Mouse (Mus musculus) left cerebral cortex, adult 11 months (tissue): ENCODE results near the gene Ccdc148.
A peak's percentile ranks its signal among the peaks of the same experiment; 100 is the strongest.

Source experiments
- DNase-seq: peaks from one replicate; pipeline ENCODE4 v3.0.0; 2022; ENCODE audit warnings: low spot score

The Ccdc148 gene

GRCm38 (mm10) chr2:59049686-59050085 is 110.8 kb downstream of the Ccdc148 start:
- no peak for DNase-seq

GRCm38 (mm10) chr2:59048775-59049451 is 111.6 kb downstream of the Ccdc148 start:
- no peak for DNase-seq

DNA sequence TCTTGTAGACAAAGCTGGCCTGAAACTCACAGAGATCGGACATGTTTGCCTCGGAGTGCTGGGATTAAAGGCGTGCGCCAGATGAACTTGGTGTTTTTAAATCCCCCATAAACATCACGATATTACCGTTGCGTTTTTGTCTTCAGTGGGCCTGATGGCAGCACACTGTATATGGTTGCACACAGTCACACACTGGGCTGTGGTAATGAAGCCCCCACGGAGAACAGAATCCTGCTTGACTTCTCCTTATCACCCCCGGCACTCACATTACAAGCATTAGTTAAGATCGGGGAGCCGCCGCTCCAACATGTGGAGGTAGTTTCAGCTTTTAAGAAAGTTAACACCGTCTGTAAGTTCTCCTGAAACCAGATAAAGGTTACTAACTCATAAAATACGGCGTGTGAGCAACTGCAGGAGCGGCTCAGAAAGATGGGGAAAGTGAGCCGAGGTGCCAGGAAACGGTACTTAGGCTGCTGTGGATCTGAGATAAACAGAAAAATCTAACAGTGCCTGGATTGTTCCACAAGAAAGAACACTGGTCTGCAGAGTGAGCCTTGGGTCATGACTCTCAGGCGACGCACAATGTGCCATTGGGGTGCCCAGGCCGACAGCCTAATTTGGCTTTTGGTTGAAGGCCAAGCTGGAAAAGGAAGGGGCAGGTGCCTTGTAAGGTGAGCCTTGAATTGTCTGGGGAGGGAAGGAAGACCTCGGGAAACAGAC is 117.0 kb downstream of the Ccdc148 start:
- DNase-seq = no peak

- DNase-seq = no peak
These were observed 117.9 kb downstream of the Ccdc148 start for GRCm38 (mm10) chr2:59042616-59043015.

- DNase-seq = no peak
These were observed 124.0 kb downstream of the Ccdc148 start for GRCm38 (mm10) chr2:59036433-59036832.

DNA sequence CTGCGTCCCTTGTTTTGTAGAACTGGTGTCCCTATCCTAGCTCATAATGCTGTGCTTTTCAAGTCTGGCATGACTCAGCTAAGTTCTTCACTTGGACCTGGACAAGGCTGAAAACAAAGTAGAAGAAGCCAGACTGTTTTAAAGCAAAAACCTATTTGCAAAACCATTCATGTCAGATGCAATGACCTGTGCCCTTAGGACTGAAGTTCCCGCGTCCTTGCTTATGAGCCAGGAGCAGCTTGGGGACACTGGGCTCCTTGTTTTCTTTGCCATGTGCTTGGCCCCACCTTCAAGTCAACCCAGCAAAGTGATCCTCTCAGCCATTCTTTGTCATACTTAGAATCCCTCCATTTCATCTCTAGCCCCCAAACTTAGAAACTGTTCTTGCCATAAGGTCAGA is 125.3 kb downstream of the Ccdc148 start:
- no peak for DNase-seq

- no peak for DNase-seq
These were observed 126.2 kb downstream of the Ccdc148 start for GRCm38 (mm10) chr2:59034281-59034680.

DNA sequence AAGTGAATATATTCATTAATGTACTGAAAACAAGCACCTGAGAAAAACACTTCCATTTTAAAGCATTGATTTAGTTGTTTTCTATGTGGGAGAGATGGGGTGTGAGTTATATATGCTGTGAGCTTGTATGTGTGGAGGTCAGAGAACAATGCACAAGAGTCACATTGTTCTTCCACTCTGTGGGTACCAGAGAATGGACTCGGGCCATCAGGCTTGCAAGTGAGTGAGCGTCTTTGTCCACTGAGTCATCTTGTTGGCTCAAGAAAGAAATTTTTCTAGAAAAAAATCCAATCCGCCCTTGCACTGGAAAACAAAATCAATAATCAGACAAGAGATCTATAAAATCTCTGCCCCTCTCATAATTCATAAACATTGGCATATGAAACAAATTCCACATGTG is 135.9 kb downstream of the Ccdc148 start:
- DNase-seq = no peak

DNA sequence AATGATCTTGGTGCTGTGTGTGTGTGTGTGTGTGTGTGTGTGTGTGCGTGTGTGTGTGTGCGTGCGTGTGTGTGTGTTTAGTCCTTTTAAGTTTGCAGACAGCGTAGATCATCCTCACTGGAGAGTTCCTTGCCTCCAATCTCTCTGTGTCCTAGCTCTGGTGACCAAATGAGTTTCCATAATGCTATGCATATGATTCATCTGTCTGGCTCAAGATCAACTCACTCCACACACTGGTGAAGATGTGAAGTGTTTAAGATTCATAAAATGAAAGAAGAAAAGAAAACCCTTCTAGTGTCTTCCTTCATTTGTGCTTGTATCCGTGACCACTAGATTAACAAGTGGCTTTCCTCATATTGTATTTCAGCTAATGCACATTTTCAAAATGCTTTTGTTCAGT is 153.1 kb downstream of the Ccdc148 start:
- DNase-seq = no peak

- no peak for DNase-seq
These were observed 153.7 kb downstream of the Ccdc148 start for GRCm38 (mm10) chr2:59006567-59007340.

- no peak for DNase-seq
These were observed 163.3 kb downstream of the Ccdc148 start for GRCm38 (mm10) chr2:58997151-58997550.

- DNase-seq = no peak
These were observed 167.9 kb downstream of the Ccdc148 start for GRCm38 (mm10) chr2:58992431-58993191.

- DNase-seq = no peak
These were observed 182.4 kb downstream of the Ccdc148 start for GRCm38 (mm10) chr2:58978095-58978494.

GRCm38 (mm10) chr2:58971507-58972275 is 188.8 kb downstream of the Ccdc148 start:
- DNase-seq = no peak

DNA sequence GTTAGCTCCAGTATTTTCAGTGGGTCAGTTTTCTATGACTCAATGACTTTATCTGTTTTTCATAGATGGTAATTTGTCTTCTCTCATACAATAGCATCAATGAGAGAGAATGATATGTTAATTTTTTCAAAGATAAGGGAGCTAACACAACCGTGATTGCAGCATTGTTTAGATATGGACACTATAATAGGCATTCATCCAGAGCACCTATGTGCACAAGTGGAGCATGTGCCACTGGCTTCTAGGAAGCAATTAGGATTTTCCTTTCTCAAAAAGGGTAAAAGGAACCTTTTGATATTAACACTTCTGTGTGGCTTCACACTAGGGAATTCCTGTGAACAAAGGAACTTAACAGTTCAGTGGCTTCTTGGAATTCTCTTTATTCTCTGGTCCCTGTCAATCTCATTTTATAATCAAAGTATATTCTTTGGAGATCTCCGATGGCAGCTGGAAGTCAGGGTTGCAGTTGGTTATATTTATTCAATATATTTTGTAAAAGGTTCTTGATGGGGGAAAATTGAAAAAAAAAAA is 203.6 kb downstream of the Ccdc148 start:
- no peak for DNase-seq

DNA sequence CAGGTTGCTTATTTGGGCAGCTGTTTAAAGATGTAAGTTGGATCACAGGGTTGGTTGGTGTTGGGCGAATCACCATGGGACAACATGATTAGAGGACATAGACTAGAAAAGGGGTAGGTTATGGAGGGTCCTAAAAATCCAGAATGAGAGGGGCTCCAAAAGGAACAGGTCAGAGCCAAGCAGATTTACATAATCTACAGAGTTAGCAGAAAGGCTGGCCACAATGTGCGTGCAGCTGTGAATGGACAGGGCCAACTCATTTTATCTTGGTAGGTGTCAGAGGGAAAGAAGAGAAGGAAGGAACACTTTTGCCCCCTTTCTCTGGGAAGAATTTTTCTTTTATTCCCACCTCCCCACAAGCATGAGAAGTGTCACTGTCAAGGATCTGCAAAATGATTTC is 204.1 kb downstream of the Ccdc148 start:
- DNase-seq = no peak

GRCm38 (mm10) chr2:58952101-58952500 is 208.4 kb downstream of the Ccdc148 start:
- DNase-seq = no peak

- DNase-seq = no peak
These were observed 211.7 kb downstream of the Ccdc148 start for GRCm38 (mm10) chr2:58948796-58949195.

GRCm38 (mm10) chr2:58941361-58941760 is 219.1 kb downstream of the Ccdc148 start:
- peak; percentile 5 for DNase-seq

DNA sequence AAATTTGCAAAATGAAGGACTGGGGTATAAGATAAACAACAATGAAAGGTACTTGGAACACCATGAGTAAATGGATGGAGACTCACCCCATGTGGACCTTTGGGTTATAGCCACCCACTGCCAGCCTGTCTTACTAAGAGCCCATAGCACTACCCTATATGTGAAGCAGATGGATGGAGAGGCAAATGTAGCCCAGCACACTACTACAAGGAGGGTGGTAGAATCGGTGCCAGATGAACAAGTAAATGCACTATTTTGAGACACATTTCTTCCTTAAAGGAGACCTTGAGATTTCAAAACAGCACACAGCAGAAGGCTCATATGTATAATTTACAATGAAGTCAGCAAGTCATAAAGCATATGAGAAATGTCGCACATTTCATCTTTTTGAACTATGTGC is 234.9 kb downstream of the Ccdc148 start:
- no peak for DNase-seq

DNA sequence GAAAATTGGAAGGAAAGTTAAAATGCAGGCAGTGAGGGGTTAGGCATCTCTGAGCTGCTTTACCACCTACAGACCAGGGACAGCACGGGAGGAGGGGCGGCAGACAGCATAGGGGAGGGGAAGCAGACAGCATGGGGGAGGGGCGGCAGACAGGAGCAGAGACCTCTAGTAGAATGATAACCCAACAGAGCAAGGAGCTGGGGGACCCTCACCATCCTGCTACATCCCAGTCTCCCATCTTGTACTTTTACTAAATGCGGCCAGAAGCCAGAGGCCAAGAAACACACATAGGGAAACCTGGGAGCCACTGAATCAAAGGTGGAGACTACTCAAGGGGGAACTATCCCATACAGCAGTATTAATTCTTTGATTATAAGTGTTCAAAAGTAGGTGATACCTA is 242.1 kb downstream of the Ccdc148 start:
- DNase-seq = no peak
